Mouse (Mus musculus): ENCODE data around the gene Atp8a2.

- TF ChIP-seq POLR2A (IDR thresholded peaks at IDR 0.05; ENCODE audit: insufficient read length, low read depth) = no peak
- no peak for TF ChIP-seq MYOG (IDR thresholded peaks at IDR 0.05; ENCODE audit: control insufficient read depth in 1 of 3, insufficient read depth in 1 of 3, insufficient read length in 2 of 3, low read depth in 2 of 3)
- TF ChIP-seq TCF12 (IDR thresholded peaks at IDR 0.05; ENCODE audit: insufficient read depth, poor library complexity, severe bottlenecking) = no peak
- no peak for TF ChIP-seq TCF3 (IDR thresholded peaks at IDR 0.05; ENCODE audit: insufficient read length, low read depth)
- TF ChIP-seq POLR2AphosphoS2 (IDR thresholded peaks at IDR 0.05; ENCODE audit: insufficient read length, low read depth) = no peak
- no peak for TF ChIP-seq MAX (IDR thresholded peaks at IDR 0.05; ENCODE audit: low read depth)
- no peak for TF ChIP-seq E2F4 (IDR thresholded peaks at IDR 0.05; ENCODE audit: insufficient read depth)
- TF ChIP-seq REST (IDR thresholded peaks at IDR 0.05; ENCODE audit: insufficient read depth, insufficient read length) = no peak
- TF ChIP-seq MYOD1 (IDR thresholded peaks at IDR 0.05; ENCODE audit: control insufficient read depth in 1 of 3, insufficient read length in 2 of 3, low read depth in 2 of 3) = no peak
These were observed 253.9 kb downstream of the Atp8a2 start for GRCm38 (mm10) chr14:59942864-59943611.

Measured in myocyte (in vitro differentiated cells).